Mouse (Mus musculus) yolk sac, embryonic 10.5 days (tissue): ENCODE measurements at regions not wholly inside any gene's neighbourhood (a gene's known extent, or its start where the extent isn't known, plus 50 kb on each side); places are given as distances from the start of the nearest gene placed in this dataset.
A peak's percentile ranks its signal among the peaks of the same experiment; 100 is the strongest.

Experiments
- DNase-seq: peaks from one replicate; pipeline ENCODE4 v3.0.0-alpha.2; 2017; ENCODE audit warnings: low spot score

DNA sequence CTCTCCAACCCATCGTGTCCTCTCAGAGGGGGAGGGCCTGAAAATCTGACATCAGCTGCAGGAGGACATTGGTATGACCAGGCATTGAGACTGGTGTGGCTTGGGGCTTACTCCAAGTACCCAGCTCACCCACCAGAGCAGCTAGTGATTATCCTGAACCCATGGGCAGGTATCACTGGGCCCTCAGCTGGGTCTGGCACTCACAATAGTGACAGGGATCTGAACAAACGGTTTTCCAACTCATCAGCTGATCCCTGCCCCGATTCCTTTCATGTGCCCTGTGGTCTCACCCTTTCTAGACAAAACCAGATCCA lies 211.2 kb downstream of the Gm26897 start:
- no peak for DNase-seq

DNA sequence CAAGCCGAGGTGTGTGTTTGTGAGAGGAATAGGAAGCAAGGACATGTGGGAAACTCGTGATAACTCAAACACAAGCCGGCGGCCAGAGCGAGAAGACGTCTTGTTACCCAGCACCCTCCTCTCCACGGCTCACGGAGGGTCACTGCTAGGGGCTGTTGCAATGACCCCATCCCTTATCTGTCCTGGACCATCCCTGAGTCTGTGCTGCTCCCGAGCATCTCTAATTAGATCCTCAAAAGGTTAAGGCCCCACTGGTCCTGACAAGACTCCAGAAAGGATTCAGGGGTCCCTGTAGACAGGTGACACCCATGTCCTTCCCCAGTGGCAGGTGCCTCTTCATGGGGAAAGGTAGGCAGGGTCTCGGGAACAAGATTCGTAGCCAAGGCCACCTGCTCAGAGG lies 212.6 kb downstream of the Gm26897 start:
- DNase-seq: no peak

DNA sequence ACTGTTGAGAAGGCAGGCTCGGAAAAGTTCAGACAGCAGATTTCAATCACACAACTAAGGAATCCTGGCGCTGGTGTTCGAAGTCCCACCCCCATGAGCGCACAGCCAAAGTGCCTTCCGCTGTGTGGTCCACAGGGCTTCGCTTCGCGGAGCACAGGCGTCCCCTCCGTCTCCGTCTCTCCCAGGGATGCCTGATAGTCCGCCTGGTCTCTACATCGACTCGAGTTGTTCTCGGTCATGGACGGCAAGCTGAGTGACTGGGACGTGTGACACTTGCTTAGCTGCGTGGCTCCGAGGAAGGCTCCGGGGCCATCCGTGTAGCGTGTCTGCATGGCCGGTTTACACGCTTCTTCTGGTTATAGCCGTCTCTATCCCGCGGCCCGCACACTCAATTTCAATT lies 224.0 kb downstream of the Gm26897 start:
- no peak for DNase-seq

DNA sequence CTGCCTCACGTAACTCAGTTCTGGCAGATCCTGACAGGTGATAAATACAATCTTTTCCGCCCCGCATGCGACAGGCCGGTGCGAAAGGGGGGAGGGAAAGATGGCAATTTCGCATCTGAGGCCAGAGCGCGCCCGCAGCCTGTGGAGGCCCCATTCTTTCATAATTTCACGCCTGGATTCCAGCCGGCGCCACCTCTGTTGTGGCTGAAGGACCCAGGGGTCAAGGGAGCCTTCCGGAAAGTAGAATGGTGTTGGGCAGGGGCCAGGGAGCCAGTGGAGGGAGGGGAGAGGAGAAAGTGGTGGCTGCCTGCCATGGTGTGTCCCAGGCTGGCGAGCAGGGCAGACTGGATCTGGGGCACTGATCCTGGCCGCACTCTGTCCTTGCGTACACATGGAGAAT lies 224.5 kb downstream of the Gm26897 start:
- no peak for DNase-seq

DNA sequence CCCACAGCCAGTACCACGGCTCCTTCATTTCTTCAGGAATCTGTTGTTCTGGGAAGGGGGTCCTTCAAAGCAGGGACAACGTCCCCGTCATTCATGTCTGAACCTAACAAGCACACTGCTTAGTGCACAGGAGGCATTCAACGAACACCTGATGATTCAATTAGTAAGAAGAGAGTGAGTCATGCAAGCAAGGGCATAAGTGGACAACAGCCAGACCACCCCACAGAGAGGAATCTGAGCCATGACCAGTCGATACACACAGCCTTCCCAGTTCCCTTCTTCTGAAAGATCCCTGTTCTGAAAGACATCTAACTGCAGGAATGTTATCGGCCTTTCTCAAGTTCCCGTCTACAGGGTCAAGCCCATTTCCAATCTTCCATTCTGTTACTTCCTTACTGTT lies 231.6 kb downstream of the Gm26897 start:
- no peak for DNase-seq

DNA sequence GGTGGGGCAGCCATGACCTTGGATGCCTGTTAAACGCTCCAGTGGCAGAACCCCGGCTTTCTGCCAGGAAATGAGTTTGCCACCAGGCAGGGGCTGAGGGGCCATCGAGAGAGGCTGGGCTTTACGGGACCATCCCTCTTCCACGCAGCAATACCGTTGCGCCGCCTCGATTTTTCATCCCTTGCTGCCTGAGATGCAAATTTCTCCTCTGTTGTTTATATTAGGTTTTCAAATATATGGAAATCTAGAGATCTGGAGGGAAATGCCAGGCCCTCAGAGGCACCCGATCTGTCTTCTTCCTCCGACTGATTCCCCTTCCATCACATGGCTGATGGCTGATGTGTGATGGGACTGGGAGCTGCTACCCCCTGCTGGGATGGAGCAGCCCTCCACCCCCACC lies 234.4 kb downstream of the Gm26897 start:
- no peak for DNase-seq

DNA sequence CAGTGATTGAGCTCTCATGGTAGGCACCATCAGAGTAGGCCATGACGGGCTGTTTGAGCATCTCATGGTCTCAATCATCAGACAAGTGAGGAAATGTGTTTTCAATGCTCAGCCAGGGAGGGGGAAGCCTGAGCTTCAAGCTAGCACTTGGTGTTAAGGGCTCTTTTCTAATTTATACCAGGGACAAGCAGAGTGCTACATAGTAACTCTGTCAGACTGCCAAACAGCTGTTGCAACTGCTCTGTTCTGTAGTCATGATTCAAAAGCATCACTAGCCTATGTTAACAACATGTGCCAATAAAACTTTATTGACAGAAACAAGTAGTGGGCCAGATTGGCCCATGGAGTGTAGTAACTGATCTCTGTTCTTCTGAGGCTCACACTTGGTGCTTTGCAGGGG lies 235.0 kb downstream of the Gm26897 start:
- no peak for DNase-seq

DNA sequence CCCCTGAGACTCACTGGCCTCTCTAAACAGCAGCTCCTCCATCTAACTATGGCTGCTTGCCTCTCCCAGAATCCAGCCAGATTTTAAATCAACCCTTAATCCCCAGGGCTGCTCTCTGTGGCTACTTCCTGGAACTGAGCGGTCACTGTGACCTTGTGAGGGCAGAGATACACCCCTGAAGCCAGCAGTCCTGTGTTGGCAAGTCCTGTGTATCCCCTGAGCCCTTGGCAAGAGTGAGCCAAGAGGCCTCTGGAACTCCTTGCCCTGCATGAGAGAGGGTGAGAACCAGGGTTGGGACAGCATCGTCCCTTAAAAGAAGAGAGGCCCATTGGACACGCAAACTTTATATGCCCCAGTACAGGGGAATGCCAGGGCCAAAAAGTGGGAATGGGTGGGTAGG lies 237.5 kb downstream of the Gm26897 start:
- no peak for DNase-seq

DNA sequence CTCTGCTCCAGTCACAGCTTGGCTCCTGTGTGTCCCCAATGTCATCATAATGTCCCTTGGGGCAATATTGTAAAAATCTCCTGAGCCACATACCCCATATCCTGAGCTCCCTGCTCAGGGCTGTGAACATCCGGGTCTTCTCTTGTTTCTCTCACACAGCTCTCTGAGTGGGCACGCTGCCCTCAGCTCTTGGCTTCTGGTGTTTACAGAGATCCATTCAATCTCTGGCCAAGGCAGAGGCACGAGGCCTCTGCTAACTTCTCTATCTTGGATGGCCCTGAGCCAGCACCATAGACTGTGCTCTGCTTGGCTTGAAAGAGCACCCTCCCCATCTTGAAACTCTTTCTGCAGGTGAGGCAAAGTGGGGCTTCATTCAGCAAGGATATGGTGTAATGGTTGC lies 238.2 kb downstream of the Gm26897 start:
- DNase-seq: no peak

DNA sequence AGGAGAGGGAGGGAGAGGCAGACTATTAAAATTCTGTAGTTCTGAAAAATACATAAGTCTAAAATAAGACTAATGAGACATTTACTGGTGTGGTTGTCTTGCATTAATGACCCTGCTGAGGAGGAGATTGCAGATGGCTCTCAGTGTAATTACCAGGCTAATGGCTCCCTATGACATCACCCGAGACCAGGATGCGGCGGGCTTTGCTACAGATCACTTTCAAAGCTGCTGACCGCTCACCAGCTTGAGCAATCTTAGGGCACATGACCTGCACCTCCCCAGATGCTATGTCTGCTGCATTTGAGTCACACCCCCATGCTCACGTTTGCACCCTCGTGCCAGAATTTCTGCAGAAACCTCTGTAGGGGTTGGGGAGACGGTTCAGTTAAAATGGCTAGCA lies 242.0 kb downstream of the Gm26897 start:
- no peak for DNase-seq

DNA sequence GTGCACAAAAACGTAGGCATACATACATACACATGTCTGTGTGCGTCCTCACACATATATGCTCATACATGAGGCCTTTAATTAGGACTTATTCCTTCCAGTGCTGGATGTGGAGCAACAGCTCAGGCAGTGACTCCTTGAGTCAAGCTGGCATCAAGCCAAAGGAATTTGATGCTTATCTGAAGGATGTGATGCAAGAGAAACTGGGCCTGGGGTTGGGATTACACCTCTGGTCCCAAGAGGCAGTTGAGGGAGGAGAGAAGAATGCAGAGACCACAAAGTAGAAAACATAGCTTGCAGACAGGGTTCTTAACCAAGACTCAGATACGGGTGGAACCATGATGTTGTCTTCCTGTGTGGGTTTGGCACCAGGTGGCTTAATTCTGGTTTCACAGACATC lies 245.9 kb downstream of the Gm26897 start:
- no peak for DNase-seq

DNA sequence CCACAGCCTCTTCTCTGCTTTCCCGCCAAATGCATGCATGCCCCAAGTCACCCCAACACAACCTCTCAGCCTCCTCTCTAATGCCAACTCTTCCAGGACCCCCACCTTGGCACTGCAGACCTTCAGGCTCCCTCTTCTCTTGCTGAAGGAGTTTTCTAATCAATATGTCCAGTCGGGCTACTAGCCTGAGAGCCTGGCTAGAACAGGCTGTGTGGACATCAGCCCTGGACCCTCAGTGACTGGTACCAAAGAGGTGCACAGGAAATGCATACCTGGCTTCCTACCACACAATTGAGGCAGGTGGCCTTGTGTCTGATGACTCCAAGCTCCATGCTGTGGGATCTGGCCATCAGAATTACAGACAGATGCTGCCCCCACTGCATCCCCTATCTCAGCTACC lies 248.4 kb downstream of the Gm26897 start:
- DNase-seq: no peak

DNA sequence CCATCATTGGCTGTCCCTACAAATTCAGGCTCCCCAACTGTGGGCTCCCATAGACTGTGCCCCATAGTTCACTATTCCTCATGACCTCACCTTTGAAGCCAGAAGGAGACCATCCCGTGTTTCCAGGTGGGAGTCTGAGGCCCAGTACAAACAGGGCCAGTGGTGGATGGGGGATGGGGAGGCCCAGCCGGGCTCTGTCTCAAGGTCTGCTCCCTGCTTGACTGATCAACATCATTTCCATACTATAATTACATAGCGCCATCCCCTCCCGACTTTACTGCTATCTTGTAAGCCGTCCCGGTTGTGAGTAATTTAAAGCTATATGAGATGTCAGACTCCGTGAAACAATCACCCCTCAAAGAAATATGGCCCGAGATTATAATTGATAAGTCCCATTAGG lies 252.3 kb downstream of the Gm26897 start:
- DNase-seq: no peak

DNA sequence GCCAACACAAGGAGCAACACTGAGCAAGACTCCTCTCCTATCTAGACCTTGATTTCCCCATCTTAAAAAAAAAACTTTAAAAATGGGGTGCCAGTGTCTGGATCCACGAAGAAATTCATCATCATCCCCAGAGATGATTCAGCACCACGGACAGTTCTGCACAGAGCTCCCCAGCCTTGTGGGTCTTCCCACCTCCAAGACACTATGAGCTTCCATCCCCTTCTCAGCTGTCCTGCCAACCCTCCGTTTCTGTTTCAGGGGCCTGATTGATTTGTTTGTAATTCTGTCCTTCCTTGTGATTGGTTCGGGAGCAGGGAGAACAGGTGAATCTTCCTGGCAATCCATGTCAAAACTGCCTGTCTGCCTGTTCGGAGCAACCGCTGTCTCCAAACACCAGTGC lies 253.3 kb downstream of the Gm26897 start:
- DNase-seq: no peak

DNA sequence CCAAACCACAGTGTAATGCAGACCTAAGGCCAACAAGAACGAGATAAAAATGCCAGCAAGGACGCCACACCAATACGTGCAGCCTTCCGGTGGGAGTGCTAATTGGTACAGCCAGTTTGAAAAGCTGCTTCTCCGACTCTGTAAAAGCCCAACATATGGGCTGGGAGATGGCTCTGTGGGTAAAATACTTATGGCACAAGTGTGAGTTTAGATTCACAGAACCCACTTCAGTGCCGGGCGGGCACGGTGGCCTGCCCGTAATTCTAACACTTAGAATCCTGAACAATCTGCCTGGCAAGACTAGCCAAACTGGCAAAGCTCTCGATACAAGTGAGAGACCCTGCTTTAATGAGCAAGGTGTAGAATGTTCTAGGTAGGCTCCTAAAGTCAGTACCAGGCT lies 258.1 kb downstream of the Gm26897 start:
- DNase-seq: no peak

DNA sequence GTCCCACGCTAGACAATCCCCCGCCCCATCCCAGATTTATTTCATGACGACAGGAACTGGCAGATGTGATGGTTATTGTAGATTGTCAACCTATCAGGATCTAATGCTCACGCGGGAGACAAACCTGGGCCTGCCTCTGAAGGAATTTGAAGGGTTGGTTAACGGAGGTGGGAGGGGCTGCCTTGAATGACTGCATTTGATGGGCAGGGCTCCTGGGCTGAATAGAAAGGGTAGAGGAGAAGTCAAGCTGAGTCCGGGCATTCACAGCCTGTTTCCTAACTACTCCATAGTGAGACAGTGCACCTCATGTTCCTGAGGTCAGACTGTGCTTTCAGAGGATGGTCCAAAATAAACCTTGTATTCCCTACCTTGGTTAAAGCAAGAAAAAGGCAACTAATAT lies 259.1 kb downstream of the Cryba4 start:
- no peak for DNase-seq

DNA sequence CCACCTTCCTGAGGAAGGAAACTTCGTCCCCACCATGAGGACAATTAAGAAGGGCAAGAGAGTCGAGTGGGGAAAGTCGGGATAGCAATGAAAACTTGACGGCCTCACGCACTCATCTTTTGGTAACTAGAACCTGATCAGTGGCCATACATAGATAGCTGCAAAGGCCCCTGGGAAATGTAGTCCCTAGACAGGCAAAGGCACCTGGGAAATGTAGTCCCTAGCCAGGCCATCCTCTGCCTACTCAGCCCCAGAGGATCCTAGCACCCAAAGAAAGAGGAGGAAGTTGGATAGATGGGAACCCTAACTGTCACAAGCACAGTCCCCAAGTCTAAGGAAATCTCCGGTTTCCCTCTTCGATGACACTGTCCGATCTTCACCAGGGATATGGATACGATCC lies 258.4 kb downstream of the Cryba4 start:
- DNase-seq: no peak

DNA sequence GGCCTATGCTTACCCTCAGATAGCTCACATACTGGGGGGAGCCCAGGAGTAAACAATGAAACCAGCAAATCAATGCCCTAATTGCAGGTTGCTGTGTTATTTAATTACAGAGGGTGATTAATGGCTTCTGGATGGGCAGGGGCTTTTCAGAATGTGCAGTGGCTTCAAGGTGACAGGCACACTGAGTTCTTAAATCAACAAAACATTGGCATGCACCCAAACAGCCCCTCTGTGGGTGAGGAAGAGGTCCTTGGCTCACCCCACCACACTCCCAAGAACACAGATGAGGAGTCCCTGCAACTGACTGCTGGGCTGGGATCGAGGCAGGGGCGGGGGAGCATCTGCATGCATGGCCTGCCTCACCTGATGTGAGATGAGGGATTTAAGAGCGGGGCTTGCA lies 255.5 kb downstream of the Cryba4 start:
- DNase-seq: no peak

DNA sequence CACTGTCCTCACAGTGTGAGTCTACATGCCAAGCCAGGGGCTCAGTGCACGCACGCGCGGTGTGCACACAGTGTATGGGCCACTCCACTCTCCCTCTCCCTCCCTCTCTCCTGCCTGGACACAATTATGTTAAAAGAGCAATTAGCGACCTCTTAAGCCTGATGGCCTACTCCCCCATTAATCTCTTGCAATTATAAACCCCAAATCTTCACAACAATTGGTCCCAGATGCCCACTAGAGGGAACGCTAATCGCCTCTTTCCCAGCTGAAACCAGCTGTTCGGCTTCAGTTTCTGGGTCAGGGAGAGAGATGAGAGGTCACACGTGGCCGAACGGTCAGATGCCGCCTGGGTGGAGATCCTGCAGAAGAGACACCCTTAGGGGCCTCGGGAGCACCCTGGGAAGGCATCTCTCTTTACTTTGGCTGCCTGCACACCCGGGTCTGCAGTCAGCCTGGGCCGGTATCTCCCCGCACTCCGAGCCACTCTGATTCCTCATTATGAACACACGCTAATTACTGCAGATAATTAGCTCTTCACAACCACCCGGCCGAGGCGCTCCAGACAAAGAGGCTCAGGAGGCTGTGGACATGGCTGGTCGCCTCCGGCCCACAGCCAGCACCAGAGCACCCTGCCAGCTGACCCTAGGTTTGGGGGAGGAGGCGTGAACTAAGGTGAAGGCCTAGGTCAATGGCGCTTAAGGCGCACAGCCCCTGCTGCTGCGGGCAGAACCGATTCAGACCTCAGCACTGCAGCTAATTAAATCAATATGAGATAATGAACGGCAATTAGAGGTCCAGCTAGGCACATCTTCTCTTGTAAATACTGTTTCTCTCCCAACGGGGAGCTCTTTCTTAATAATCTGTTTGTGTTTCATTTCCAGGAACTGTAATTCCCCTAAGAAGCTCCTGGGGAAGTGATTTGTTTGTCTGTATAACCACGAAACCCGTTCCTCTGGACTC lies 250.3 kb downstream of the Cryba4 start:
- DNase-seq: no peak

DNA sequence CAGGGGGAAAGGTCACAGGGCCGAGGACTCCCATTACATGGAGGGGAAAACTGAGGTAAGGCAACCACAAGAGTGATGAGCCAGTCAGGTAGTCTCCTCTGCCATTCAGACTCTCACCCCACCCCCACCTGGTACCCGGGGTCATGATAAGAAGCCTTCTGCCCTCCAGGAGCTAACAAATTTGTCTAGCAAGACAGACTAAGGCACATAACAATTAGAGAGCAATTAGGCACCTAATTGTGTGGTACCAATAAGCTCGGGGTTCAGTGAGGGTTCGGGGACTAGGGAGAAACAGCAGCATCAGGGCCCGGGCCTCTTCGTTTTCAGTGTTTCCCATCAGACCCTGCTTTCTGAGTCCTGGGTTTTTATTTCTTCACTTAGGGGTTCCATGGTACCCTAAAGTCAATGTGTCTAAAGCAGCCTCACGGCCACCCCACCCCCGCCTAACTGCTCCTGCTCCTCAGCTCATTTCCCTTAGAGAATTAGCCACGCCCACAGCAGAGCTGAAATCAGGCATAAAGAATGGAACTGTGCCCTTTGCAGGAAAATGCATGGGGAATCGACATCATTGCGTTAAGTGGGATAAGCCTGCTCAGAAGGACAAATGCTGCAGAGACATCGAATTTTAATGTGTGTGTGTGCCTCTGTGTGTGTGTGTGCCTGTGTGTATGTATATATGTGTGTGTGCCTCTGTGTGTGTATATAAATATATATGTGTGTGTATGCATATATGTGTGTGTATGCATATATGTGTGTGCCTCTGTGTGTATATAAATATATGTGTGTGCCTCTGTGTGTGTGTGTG lies 249.3 kb downstream of the Cryba4 start:
- no peak for DNase-seq

DNA sequence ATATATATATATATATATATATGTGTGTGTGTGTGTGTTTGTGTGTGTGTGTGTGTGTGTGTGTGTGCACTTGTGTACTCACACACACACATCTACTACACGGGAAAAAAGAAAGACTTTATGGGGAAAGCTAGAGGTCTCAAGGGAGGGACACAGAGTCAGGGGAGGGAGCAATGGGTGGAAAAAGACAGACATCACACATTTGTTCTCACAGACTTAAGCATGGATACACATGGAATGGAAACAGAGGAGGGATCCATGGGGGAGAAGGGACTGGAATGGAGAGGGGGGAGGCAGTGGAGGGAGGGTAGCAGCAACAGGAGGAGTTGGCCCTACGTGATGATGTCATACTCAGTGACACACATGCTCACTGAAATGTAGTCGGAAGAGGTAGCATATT lies 248.3 kb downstream of the Cryba4 start:
- DNase-seq: no peak

DNA sequence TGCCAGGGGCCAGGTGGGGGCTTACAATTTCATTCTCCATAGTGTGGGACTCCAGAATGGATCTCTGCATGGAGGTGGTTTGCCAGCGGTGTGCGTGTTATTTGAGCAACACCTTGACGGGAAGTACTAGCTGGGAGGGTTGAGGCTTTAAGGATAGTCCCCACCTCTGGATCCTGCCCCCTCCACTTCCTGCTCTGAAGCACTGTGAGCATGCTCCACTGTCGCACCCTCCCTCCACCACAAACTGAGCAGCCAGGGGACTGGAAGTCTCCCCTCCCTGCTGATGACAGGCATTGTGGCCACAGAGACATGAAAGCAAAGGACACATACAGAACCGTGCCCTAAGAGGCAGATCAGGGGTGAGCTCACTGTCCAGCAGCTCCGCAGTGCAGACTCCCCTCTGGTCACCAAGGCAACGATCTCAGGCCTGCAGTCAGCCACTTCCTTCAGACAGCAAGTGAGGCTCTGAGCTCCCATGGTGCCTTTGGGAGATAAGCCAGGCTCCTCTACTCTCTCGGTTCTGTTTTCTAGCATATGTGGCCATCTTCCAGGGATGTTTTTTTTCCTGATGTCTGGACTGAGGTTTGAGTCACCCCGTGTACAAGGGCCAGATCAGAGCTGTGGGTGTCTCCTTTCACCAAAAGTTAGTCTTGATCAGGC lies 239.7 kb downstream of the Cryba4 start:
- DNase-seq: peak; percentile 38

DNA sequence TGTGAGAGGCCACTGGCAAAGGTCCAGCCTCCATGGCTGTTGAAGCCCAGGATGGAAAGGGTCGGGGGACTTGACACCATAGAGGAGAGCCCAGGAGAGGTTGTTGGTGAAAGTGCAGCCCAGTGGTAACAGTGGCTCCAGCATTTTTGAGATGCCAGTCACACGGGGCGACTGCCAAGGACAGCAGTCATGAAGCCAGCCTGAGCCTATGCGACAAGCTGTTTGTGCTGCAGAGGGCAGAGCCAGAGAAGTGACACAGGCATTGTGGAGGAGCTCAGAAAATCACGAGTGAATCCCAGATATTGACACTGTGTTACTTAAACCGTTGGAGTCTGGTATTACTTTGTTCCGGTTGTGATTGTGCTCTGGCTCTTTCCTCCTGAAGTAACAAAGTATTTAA lies 233.4 kb downstream of the Cryba4 start:
- no peak for DNase-seq
